Mouse (Mus musculus) hematopoietic stem cell, adult 5-6 weeks (primary cell): ENCODE data around the gene Olfr62. TPM values are rescaled to one million over a fixed set of nuclear protein-coding genes. Genes with fewer than 3 reads are reported as not detected.

Experiments used
- ATAC-seq, 2 experiments: fragments of 125-278 bp in 1 of 2; replicated peaks in 1 of 2; 2 replicates each; pipeline ENCODE4 v1.8.0; 2016 to 2017; ENCODE audit warnings: inconsistent platforms in 2 of 2, mild to moderate bottlenecking in 2 of 2, moderate number of reproducible peaks in 2 of 2, low read depth in 1 of 2, moderate TSS enrichment in 1 of 2; ENCODE audit not compliant: low FRiP score in 2 of 2, poor library complexity in 2 of 2, severe bottlenecking in 2 of 2, insufficient read depth in 1 of 2, low TSS enrichment in 1 of 2
- total RNA-seq: library from RNA; stranded (forward); fragments of 172-1452, 232-1000 nt; gene quantifications from 2 replicates; pipeline ENCODE4 v1.2.3, GENCODE M21; 2017

Olfr62 gene
- not detected in 2 replicates for total RNA-seq

DNA sequence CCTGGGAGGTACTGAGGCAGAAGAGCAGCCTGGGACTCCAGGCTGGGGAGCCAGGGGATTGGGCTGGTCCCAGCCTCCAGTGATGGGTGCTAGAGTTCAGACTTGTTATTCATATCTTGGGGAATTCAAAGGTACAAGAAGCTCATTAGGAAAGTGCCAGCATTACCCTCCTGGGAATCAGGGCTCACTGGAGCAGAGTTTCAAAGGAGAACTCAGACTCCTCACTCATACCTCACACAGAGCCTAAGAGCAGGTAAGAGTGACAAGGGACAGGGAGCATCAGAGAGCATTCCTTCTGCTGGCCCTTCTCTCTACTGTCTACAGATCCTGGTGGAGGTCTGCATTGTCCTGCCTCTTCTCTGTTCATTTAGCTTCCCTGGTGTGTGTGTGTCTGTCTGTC lies at the start of gene Olfr62:
Gene Olfr62 (plus strand): TSS at position 301 of the 400 bp plus-strand sequence.
- no peak for ATAC-seq

DNA sequence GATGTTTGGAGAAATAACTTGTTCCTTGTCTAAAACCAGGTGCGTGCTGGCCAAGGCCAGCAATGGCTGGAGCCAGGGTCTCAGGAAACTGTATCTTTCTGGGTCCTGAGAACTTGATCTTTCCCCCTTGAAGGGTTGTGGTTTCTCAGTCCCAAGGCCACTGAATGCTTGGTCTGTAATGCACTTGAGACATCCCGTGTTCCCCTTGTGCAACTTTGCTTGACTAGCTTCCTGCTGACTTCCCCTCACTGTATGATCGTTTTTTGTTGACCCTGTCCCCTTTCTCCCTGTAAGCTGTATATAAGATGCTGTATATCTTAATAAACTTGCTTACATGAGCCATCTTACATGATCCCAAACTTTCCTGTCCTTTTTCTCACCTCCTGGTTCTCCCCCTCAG lies 48.9 kb upstream of the Olfr62 start:
- peak in 1 of 2 experiments; percentile 55; a peak in 1 of 4 replicates for ATAC-seq

DNA sequence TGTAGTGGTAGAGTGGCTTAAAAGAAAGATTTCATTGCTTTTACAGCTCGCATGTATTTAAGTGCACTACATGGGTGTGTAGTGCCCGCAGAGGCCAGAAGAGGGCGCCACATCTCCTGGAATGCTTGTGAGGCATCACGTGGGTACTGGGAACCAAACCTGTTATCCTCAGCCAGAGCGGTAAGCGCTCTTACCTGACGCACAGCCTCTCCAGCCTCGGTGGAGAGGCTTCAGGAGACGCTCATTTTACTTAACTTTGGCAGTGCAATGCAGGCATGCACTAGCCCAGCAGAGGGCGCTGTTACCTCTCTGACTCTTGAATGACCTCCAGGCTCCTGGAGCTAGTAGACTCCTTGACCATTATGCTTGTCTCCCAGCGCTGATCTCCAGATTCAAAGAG lies 46.1 kb upstream of the Olfr62 start:
- no peak for ATAC-seq

DNA sequence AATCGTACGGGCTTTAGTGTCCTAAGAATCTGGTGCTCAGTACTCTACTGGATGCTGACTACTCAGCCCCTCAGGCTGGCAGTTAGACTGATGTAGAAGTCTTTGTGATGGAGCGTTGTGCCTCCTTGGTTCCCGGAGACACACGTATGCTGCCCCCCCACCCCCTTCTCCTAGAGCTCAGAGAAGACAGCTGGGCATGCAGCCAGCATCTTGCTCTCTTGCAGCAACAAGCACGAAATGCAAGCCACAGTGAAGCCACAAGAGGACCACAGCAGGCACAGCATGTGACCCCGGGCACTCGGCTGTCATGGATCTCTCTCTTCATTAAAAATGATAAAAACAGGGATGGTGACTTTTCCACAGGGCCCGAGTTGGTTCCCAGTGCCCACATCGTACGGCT lies 43.3 kb upstream of the Olfr62 start:
- no peak for ATAC-seq

DNA sequence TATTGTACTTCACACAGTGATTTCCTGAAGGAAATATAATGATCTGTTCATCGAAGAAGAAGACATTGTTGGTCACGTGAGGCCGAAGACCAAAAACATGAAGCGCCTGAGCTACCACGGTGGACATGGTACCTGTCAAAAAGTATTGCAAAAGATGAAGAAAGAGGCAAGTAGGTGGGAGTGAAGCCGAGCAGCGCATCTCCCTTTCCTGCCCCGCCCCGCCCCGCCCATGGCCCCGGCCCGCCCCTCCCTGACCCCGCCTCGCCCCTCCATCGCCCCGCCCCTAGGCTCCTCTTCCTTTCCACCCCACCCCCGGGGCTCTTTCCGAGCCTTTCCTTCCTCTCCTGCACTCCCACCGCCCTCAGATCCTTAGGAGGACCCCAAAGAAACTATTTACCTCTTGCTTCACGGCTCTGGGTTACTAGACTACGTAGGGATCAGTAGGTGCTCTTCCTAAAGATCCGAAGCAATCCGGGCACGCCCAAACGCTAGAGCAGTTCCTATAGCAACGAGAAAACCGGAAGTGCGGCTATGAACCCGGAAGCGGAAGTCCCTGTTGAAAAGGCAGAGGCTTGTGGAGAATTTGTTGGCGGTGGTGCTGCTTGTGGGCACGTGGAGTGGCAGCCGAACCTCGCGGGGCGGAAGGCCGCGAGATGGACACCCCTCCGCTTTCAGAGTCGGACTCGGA lies 38.3 kb upstream of the Olfr62 start, which contains the start of the genes Cfap57 and Ebna1bp2:
Gene Cfap57 (minus strand): TSS at position 499 of the 688 bp plus-strand sequence.
Gene Ebna1bp2 (plus strand): TSS at position 521 of the 688 bp plus-strand sequence.
- peak; percentile 97 to 99 for ATAC-seq

DNA sequence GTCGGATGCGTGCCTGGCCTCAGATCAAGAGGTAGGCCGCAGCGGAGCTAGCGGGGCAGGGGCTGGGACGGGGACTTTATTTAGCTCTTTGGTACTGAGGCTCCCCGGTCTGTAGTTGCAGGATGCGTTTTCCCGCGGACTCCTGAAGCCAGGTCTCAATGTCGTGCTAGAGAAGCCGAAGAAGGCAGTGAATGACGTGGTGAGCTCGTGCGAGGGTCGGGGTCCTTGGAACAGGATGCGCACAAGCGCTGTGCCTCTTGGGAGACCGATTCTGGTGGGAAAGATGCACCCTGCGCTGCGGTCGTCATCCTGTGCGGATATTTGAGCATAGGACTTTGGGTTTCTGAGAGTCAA lies 37.8 kb upstream of the Olfr62 start:
- peak in 1 of 2 experiments; percentile 2; a peak in 1 of 4 replicates for ATAC-seq

DNA sequence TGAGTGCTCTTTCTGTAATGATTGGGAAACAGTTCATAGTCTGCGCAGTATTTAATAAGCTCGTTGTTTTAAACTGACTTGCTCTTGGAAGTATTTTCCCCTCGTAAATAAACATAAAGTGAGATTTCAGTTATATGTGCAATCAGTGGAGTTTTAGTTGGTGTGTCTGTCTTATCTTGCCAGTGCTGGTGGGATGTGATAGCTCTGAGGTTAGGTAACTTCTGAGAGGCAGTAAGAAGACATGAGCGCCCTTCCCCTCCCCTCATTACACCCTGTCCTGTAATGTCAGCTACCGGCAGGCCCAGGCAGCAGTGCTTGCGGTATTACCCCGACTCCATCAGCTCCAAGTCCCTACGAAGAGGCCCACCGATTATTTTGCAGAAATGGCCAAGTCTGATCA lies 37.0 kb upstream of the Olfr62 start:
- no peak for ATAC-seq

DNA sequence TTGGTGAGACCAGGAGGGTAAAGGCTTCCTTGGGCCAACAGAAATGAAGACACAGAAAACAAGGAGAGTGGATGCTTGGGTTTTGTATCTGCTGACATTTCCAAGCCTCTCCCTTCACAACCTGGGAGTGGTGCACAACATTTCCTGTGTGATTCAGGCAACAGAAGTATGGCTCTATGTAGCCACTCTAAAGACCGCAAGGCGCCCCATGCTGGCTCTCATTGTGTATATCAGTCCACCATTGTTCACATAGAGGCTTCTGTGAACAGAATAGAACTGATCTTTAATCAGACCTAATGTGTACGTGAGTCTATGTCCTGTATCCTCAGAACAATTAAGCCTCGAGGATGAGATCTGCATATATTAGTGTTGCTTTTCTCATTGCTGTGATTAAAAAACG lies 28.5 kb upstream of the Olfr62 start:
- no peak for ATAC-seq

DNA sequence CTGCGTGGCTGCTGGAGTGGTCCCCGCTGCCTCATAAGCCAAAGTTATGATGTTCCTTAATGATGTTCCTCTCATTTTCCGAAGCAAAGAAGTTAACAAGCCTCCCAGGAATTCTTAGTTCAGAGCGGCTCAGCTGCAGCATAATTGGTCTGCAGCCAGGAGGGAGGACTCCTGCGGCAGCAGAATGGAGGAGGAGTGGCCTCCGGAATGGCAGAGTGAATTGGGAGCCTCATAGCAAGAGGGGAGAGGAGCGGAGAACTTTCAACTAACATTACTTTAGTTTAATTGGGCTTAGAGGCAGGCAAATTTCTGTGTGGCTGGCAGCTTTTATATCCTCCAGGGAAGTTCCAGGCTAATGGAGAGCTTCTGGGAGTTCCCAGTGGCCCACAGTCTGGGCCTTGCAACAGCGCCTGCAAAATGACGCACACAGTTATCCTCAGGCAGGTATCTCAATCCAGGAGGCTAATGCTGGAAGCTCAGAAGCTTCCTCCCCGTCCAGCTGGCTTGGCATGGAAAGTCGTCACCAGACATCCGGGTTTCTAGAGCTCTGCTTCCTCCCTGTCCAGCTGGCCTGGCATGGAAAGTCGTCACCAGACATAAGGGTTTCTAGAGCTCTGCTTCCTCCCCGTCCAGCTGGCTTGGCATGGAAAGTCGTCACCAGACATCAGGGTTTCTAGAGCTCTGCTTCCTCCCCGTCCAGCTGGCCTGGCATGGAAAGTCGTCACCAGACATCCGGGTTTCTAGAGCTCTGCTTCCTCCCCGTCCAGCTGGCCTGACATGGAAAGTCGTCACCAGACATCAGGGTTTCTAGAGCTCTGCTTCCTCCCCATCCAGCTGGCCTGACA lies 16.2 kb upstream of the Olfr62 start:
- no peak for ATAC-seq

DNA sequence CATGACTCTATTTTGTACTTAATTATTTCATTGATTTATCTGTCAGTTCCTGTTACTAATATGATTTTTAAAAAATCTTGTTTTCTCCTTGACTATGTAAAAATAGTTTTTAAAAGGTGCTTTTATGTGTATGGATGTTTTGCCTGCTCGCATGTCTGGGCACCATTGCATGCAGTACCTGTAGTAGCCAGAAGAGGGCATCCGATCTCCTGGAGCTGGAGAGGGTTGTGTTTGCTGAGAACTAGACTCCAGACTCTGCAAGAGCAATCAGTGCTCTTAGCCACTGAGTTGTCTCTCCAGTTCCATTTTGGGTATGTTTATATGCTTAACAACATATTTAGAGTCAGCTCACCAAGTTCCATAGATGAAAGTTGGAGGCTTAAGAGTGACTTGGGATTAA lies 13.5 kb upstream of the Olfr62 start:
- ATAC-seq = peak in 1 of 2 experiments; percentile 48; a peak in 1 of 4 replicates

DNA sequence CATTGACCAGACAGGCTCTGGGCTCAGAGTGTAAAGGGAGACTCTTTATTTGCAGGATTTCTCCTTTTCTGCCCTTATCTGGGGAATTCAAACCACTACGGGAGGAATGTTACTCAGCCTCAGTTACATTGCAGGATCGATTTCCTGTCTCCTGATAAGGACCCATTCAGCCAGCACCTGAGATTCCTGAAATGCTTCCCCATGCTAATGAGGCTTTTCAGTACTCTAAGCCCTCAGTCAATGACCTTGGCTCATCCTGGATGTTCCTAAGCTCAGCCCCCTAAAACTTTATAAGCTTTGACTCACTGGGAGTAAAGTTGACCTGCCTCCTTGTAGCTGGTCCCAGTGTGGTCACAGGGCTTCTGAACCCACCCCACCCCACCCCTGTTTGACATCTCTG lies 28.3 kb downstream of the Olfr62 start:
- no peak for ATAC-seq

DNA sequence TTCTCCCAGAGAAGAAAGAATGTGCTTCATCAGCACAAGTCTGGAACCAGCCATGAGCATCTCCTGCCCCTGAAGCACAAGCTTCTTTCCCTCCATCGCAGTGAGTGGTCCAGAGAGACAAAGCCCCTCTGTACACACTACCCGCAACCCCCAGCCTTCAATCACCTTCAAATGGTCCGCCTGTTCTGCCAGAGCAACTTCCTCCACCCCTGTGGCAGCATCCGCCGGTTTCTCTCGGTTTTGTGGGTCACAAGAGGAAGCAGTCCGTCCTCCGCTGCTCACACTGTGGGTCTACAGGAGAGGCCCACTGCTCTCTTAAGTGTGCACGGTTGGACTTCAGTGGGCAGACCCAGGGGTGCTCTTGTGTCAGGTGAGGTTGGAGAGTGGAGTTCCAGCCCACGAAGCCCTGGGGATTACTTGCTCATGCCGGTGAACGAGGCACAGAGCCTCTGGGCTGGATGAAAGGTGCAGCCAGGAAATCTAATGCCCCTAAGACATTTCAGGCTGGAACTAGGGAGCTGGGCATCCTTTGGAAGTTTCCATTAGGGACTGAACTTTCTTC lies 33.7 kb downstream of the Olfr62 start, which contains the start of gene Olfr1342:
Gene Olfr1342 (minus strand): TSS at position 345 of the 562 bp plus-strand sequence.
- ATAC-seq = peak; percentile 60 to 69

DNA sequence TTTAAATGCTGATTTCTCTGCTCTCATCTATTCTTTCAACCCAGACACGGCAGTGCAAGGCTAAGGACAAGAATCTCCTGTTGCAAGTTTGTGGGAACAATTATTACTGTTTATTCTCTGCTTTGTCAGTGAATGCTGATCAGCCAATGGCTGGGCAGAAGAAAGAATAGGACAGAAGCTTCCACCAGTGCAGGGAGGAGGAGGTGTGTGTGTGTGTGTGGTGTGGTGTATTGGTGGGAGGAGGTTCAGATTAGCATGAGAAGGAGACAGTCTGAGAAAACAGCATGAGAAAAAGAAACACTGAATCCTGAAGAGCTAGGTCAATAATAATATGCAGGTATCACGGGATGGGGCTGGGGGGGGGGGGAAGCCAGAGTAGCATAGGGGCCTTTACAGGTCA lies 35.1 kb downstream of the Olfr62 start:
- ATAC-seq = no peak

DNA sequence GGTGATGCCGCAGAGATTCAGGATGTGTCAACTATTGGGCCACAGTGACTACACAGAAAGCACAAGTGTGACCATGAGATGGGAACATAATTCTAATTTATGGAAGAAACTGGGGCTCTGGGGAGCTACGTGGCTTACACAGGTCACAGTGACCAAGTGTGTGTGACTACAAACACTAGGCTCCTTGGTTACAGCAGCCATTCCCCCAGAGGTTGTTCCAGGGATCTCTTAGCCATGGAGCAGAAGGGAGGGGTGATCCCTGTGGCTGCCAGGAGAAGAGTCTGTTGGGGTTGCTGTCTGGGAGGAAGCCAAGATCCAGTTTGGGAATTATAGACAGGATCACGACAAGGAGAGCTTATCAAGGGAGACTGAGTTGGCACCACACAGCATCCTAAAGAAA lies 44.5 kb downstream of the Olfr62 start, which contains the start of gene Olfr1341:
Gene Olfr1341 (plus strand): TSS at position 301 of the 400 bp plus-strand sequence.
- no peak for ATAC-seq

DNA sequence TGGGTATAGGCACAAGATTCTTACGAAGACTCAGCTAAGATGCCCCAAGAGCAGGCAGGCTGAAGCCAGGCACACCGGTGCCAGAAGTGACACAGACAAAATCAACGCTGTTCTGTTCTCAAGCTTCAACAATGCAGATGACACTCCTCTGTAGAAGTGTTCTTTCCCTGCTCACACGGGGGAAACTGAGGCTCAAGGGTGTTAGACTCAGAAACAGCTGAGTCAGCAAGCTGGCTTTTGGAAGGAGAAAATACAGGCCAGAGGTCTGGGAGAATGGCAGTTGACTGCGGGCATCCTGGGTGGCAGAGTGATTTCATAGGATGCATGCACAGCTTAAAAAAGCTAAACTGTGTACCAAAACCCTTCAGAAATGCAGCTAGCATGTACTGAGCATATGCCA lies 49.3 kb downstream of the Olfr62 start:
- no peak for ATAC-seq

DNA sequence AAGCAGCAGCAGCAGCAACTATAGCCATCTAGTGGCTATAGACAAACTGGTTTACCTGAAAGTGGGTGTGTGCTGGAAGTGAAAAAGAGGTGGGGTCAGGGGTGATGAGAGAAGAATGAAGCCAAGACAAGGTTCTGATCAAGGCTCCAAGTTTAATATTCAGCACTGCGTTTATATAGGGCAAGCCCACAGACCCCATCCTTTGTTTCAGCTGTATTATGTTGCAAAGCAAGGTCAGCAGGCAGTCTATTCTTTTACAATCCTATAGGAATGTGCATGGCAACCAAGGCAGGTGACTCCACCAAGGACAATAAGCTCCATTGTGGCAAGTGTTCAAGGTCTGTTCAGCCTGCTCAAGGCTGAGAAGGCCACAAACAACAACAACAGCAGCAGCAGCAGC lies 52.9 kb downstream of the Olfr62 start:
- no peak for ATAC-seq
